Mouse (Mus musculus) T-helper 17 cell (primary cell): ENCODE results near the gene Podxl.

Experiments used
- in situ Hi-C, 2 experiments: fragments of 300-600 bp; cut with MboI, MseI; formaldehyde crosslinking; loops; 1 replicate in 1 of 2; 2 replicates in 1 of 2; pipeline ENCODE4 v1.15.1; 2025; ENCODE audit warnings: high pct_unique_total_duplicates in 2 of 2

Podxl gene

GRCm38 (mm10) chr6:31563235-31564181 lies at the start of gene Podxl:
TSS of gene Podxl (minus strand) at chr6:31563981.
- in situ Hi-C loops, result no loop called here

- in situ Hi-C loops, result no loop called here
These were observed 48.9 kb upstream of the Podxl start for GRCm38 (mm10) chr6:31612560-31613270.

GRCm38 (mm10) chr6:31606429-31606828 lies 42.6 kb upstream of the Podxl start:
- in situ Hi-C loops, result no loop called here

GRCm38 (mm10) chr6:31604629-31605265 lies 41.0 kb upstream of the Podxl start:
- in situ Hi-C loops, result no loop called here

- in situ Hi-C loops, result no loop called here
These were observed 38.7 kb upstream of the Podxl start for GRCm38 (mm10) chr6:31602489-31602888.

- in situ Hi-C loops, result no loop called here
These were observed 37.4 kb upstream of the Podxl start for GRCm38 (mm10) chr6:31601131-31601530.

GRCm38 (mm10) chr6:31599863-31600262 lies 36.1 kb upstream of the Podxl start:
- in situ Hi-C loops, result no loop called here

- in situ Hi-C loops, result no loop called here
These were observed 34.6 kb upstream of the Podxl start for GRCm38 (mm10) chr6:31598349-31598911.

- in situ Hi-C loops, result no loop called here
These were observed 33.3 kb upstream of the Podxl start for GRCm38 (mm10) chr6:31597136-31597460.

- in situ Hi-C loops, result no loop called here
These were observed 32.8 kb upstream of the Podxl start for GRCm38 (mm10) chr6:31596346-31597135.

GRCm38 (mm10) chr6:31592579-31593238 lies 28.9 kb upstream of the Podxl start:
- in situ Hi-C loops, result no loop called here

- in situ Hi-C loops, result no loop called here
These were observed 28.3 kb upstream of the Podxl start for GRCm38 (mm10) chr6:31592128-31592527.

- in situ Hi-C loops, result no loop called here
These were observed 27.9 kb upstream of the Podxl start for GRCm38 (mm10) chr6:31591676-31592075.

GRCm38 (mm10) chr6:31590754-31591153 lies 27.0 kb upstream of the Podxl start:
- in situ Hi-C loops, result no loop called here

GRCm38 (mm10) chr6:31589268-31589667 lies 25.5 kb upstream of the Podxl start:
- in situ Hi-C loops, result no loop called here

GRCm38 (mm10) chr6:31587655-31588054 lies 23.9 kb upstream of the Podxl start:
- in situ Hi-C loops, result no loop called here

GRCm38 (mm10) chr6:31586127-31586526 lies 22.3 kb upstream of the Podxl start:
- in situ Hi-C loops, result no loop called here

- in situ Hi-C loops, result no loop called here
These were observed 12.4 kb upstream of the Podxl start for GRCm38 (mm10) chr6:31576151-31576550.

GRCm38 (mm10) chr6:31575063-31575462 lies 11.3 kb upstream of the Podxl start:
- in situ Hi-C loops, result no loop called here

GRCm38 (mm10) chr6:31571459-31571858 lies 7.7 kb upstream of the Podxl start:
- in situ Hi-C loops, result no loop called here
